Mouse (Mus musculus) 416B (cell line): Measurements from ENCODE around the gene Sox12.
A peak's percentile ranks its signal among the peaks of the same experiment; 100 is the strongest.

Experiments used
- DNase-seq: peaks from one replicate; pipeline ENCODE4 v3.0.0; 2011; ENCODE audit warnings: low read depth

Sox12 gene

DNA sequence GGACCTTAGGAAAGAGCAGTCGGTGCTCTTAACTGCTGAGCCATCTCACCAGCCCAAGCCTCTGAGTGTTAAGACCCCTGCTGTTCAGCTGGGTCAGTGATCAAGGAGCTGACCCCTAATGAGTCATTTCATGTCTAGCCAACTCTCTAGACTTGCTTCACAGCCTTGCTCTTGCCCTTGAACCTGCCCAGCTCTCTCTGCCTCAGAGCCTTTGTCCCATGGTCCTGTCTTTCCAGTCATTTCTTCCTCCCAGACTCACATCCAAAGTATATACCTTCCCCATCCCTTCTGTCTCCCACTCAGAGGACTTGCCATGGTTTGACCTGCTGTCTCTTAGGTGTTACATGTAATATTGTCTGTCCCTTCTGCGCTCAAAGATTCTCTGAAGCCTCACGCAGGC lies 40.6 kb downstream of the Sox12 start:
- DNase-seq, result no peak

DNA sequence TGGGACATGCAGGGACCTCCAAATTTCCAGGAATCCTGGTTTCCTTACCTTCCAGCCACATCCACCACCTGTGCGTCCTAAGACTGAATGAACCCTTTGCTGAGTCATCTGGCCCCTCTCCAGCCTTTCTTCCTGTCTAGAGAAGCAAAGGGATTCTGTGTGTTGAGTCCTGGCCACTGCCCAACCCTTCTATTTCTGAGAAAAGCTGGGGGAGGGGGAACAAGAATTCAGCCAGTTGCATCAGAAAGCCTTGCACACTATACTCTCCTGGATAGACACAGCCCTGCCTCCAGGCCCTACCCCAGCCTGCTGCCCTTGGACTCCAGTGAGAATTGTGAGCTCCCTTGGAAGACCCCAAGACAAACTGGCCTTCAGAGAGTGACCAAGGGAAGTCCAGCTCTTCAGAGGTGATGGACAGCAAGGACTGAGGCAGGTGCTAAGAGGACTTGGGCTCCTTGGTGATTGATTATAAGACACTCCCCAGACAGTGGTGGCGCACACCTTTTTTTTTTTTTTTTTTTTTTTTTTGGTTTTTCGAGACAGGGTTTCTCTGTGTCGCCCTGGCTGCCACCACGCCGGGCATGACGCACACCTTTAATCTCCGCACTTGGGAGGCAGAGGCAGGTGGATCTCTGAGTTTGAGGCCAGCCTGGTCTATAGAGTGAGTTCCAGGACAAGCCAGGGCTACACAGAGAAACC lies 47.9 kb downstream of the Sox12 start:
- peak; percentile 95 for DNase-seq

DNA sequence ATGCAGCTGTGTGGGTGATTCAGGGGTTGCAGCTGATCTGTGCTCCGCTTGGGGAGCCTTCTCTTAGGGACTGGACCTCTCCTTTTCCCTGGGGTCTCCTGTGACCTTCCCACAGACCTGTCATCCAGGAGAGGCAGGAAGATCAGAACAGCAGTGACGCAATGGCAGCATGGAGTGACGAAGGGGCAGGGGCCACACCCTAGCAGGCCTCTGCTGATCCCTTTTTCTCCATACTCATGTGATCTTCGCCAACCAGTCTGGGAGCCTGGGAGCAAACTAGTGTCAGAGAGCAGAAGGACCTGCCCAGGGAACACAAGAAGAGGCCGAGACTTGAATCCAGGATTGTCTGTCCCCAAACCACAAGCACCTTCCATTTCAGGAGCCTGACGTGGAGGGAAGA lies 48.7 kb downstream of the Sox12 start:
- no peak for DNase-seq

DNA sequence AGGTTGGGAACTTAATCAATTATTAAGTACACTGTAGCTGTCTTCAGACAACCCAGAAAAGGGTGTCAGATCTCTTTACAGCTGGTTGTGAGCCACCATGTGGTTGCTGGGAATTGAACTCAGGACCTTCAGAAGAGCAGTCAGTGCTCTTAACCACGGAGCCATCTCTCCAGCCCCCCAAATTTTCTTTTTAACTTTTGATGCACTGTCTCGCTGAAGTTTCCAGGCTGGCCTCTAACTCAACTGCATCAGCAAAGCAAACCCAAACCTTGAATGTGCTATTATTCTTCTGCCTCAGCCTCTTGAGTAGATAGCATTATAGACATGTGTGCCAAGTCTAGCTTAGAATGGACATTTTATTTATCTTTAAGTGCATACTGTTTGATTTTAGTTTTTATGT lies 50.1 kb downstream of the Sox12 start:
- DNase-seq, result no peak

DNA sequence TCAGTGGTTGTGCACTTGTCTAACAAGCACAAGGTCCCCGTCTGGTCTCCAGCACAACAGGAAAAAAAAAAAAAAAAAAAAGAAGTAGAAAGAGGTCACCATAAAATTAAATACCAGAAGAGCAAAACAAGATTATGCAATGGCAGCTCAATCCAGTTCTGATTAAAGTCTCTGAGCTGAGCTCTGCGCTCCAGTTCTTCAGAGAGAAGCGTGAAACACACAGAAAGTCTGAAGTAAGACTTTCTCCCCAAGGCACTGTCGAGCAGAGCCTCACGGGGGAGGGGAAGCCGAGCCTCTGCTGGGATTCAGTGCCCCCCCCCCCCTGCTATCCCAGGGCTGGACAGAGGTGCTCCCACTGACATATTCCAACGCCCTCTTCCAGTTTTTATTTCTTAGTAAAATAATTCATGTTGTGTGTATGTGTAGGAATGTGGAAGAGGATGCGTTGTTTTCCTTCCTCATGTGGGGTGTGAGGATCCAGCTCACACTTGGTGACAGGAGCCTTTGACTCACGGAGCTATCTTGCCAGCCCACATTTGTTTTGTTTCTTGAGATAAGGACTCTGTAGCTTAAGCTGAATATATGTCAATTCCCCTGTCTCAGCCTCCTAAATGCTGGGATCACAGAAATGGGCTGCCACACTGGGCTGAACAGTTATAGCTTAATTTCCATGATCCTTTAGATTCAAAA lies 50.9 kb downstream of the Sox12 start:
- DNase-seq, result peak; percentile 67

DNA sequence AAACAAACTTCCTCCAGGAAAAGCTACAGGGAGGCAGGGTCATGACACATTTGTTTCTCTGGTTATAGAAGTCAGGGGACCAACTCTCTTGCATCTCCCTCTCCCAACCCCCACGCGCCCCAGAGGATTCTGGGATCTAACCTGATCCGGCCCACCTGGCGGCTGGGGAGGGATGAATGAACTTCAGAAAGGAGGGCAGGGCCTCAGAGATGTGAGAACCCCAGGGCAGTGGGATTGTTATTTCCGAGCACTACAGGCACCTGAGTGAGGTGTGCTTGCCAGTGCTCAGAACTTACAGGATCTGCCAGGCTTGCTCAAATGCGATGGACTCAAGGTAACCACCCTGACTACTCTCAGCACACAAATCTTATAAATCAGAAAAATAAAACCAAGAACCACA lies 52.5 kb downstream of the Sox12 start:
- no peak for DNase-seq

DNA sequence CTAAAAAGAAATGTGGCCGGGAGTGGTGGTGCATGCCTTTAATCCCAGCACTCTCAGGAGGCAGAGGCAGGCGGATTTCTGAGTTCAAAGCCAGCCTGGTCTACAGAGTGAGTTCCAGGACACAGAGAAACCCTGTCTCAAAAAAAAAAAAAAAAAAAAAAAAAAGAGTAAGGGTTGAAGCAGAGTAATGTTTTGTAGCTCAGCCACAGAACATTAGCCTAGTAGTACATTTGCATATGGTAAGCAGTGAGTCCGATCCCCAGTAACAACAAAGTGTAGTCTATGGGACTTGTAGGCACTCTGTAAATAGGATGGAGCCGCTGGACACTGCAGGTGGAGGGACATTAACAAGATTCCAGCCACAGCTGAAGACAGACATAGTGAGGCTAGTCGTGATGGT lies 53.0 kb downstream of the Sox12 start:
- no peak for DNase-seq

DNA sequence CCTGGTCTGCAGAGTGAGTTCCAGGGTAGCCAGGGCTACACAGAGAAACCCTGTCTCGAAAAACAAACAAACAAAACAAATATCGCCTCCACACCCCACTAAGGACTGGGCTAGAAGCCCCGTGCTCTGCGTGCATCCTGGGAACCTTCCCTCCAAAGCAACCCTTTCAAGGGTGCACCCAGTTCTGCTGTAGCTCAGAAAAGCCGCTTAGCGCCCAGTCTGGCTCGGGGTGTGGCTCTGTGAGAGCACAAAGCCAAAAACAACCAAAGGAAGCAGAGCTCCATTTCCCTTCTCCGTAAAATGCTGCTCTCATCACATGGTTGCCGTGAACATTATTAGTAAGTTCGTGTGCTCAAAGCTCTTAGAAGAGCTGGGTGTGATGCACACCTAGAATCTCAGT lies 53.5 kb downstream of the Sox12 start:
- DNase-seq, result peak; percentile 46
